Mouse (Mus musculus): ENCODE data around the gene Aatf. TPM values are rescaled to one million over a fixed set of nuclear protein-coding genes. Genes with fewer than 3 reads are reported as not detected.
A peak's percentile ranks its signal among the peaks of the same experiment; 100 is the strongest.

Aatf gene
- total and polyA plus RNA-seq, 2 experiments from 2014 or later: 25.5 to 40.4 TPM

DNA sequence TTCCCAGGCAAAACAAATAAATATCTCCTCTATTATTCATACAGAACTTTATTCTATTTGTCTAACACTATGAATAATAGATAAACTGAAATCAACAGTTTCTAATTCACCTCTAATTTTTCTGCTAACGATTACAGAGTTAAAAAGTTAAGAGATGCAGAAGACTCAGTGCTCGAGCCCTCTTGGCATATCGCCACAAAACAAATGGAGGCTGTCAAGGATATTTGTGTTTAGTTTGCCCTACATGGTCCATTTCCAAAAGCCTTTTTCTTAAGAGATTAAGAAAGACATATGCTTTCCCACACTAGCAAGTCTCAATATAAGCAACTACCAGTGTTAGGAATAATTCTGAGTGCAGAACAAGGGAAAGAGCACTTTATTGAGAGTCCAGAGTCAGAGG lies 32.9 kb downstream of the Aatf start:
- no peak for DNase-seq
- Histone ChIP-seq H3K4me3 (ENCODE audit: low read depth, low read length) (no peak overlapping the region), H3K27ac (ENCODE audit: low read depth, low read length) (no peak overlapping the region), H3K9me3 (ENCODE audit: low read length) (no peaks in the 10 kb centered on the region), H3K36me3 (ENCODE audit: insufficient read depth) (no peaks in the 10 kb centered on the region), H3K27me3 (ENCODE audit: insufficient read depth, low read length) (no peaks in the 10 kb centered on the region), H3K9ac (no peak overlapping the region), H3K4me2 (ENCODE audit: low read depth) (no peak overlapping the region), H3K4me1 (ENCODE audit: insufficient read depth) (peaks cover 7% of the 10 kb centered on the region; the same call in 1 of the 2 replicates)
- no peak for TF ChIP-seq CTCF (IDR thresholded peaks at IDR 0.05; ENCODE audit: low read depth)
- no peak for ATAC-seq
- WGBS: 26% methylated on average over 3 of the region's 3 CpGs

- Histone ChIP-seq H3K27me3 (ENCODE audit: insufficient read depth, low read length) (no peaks in the 10 kb centered on the region), H3K4me1 (ENCODE audit: insufficient read depth) (peaks cover 5% of the 10 kb centered on the region; the same call in 1 of the 2 replicates), H3K4me3 (ENCODE audit: low read depth, low read length) (no peak overlapping the region), H3K9ac (no peak overlapping the region), H3K36me3 (ENCODE audit: insufficient read depth) (peaks cover 4% of the 10 kb centered on the region), H3K9me3 (ENCODE audit: low read length) (no peaks in the 10 kb centered on the region), H3K4me2 (ENCODE audit: low read depth) (no peak overlapping the region), H3K27ac (ENCODE audit: low read depth, low read length) (no peak overlapping the region)
- 98% methylated on average over 2 of the region's 2 CpGs for WGBS
- no peak for ATAC-seq
- DNase-seq: no peak
- TF ChIP-seq CTCF (IDR thresholded peaks at IDR 0.05; ENCODE audit: low read depth): no peak
These were observed 36.7 kb downstream of the Aatf start for GRCm38 (mm10) chr11:84476641-84477040.

DNA sequence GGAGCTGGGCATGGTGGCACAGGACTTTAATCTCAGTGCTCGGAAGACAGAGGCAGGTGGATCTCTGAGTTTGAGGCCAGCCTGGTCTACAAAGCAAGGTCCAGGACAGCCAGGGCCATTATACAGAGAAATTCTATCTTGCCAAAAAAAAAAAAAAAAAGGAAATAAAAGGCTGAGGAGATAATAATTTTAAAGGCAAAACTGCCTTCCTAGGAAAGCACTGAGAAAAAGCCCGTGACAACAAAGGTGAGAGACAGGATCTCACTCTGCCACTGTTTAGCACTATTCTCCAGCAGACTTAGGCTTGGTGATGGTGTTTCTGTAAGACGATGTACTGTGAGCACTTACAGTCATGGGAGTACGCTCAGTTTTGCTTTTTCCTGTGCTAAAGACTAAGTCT lies 37.3 kb downstream of the Aatf start:
- Histone ChIP-seq H3K27ac (ENCODE audit: low read depth, low read length) (no peak overlapping the region), H3K4me2 (ENCODE audit: low read depth) (no peak overlapping the region), H3K9ac (no peak overlapping the region), H3K27me3 (ENCODE audit: insufficient read depth, low read length) (no peaks in the 10 kb centered on the region), H3K36me3 (ENCODE audit: insufficient read depth) (peaks cover 4% of the 10 kb centered on the region), H3K4me1 (ENCODE audit: insufficient read depth) (no peaks in the 10 kb centered on the region), H3K9me3 (ENCODE audit: low read length) (no peaks in the 10 kb centered on the region), H3K4me3 (ENCODE audit: low read depth, low read length) (no peak overlapping the region)
- ATAC-seq: no peak
- 95% methylated on average over 4 of the region's 4 CpGs for WGBS
- no peak for TF ChIP-seq CTCF (IDR thresholded peaks at IDR 0.05; ENCODE audit: low read depth)
- no peak for DNase-seq

GRCm38 (mm10) chr11:84473093-84473667 lies 40.1 kb downstream of the Aatf start:
- H3K9ac ChIP-seq: no peak overlapping the region
- H3K4me2 ChIP-seq (ENCODE audit: low read depth): no peak overlapping the region
- WGBS: 83% methylated on average over 4 of the region's 4 CpGs
- no peak overlapping the region for H3K4me3 ChIP-seq (ENCODE audit: low read depth, low read length)
- peaks cover 15% of the 10 kb centered on the region for H3K36me3 ChIP-seq (ENCODE audit: insufficient read depth)
- H3K9me3 ChIP-seq (ENCODE audit: low read length): no peaks in the 10 kb centered on the region
- no peaks in the 10 kb centered on the region for H3K27me3 ChIP-seq (ENCODE audit: insufficient read depth, low read length)
- no peak overlapping the region for H3K27ac ChIP-seq (ENCODE audit: low read depth, low read length)
- no peak for DNase-seq
- no peak for TF ChIP-seq CTCF (IDR thresholded peaks at IDR 0.05; ENCODE audit: low read depth)
- ATAC-seq: no peak
- H3K4me1 ChIP-seq (ENCODE audit: insufficient read depth): no peaks in the 10 kb centered on the region

DNA sequence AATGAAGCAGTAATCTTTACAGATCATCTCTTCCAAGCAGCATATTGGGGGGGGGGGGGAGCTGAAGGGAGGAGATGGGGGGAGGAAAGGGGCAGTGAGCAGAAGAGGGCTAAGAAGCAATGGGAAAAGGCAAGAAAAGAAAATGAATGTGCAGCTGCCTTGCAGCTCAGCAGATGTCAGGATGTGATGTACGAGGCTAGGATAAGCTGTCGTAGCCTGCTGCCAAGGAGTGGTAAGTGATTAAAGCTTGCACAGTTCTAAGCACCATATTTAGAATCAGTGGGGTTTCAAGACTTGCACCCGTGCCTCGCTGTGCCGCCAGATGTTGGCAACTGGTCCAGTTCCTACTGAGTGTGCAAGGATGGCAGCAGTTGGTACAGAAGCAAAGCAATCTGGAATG lies 48.8 kb downstream of the Aatf start:
- Histone ChIP-seq H3K4me3 (ENCODE audit: low read depth, low read length) (no peak overlapping the region), H3K27ac (ENCODE audit: low read depth, low read length) (no peak overlapping the region), H3K27me3 (ENCODE audit: insufficient read depth, low read length) (no peaks in the 10 kb centered on the region), H3K4me2 (ENCODE audit: low read depth) (no peak overlapping the region), H3K9me3 (ENCODE audit: low read length) (no peaks in the 10 kb centered on the region), H3K4me1 (ENCODE audit: insufficient read depth) (no peaks in the 10 kb centered on the region), H3K36me3 (ENCODE audit: insufficient read depth) (peaks cover 10% of the 10 kb centered on the region), H3K9ac (no peak overlapping the region)
- DNase-seq (peak; percentile 17), ATAC-seq (peak; percentile 59)
- TF ChIP-seq CTCF (IDR thresholded peaks at IDR 0.05; ENCODE audit: low read depth): no peak
- WGBS: 47% methylated on average over 5 of the region's 5 CpGs

GRCm38 (mm10) chr11:84453901-84454300 lies 59.4 kb downstream of the Aatf start:
- Histone ChIP-seq H3K27me3 (ENCODE audit: insufficient read depth, low read length) (no peaks in the 10 kb centered on the region), H3K9ac (no peak overlapping the region), H3K36me3 (ENCODE audit: insufficient read depth) (peaks cover 3% of the 10 kb centered on the region; the same call in 1 of the 2 replicates), H3K4me2 (ENCODE audit: low read depth) (no peak overlapping the region), H3K9me3 (ENCODE audit: low read length) (no peaks in the 10 kb centered on the region), H3K4me3 (ENCODE audit: low read depth, low read length) (no peak overlapping the region), H3K27ac (ENCODE audit: low read depth, low read length) (no peak overlapping the region), H3K4me1 (ENCODE audit: insufficient read depth) (no peaks in the 10 kb centered on the region)
- DNase-seq (no peak), ATAC-seq (no peak)
- 90% methylated on average over 7 of the region's 7 CpGs for WGBS
- TF ChIP-seq CTCF (IDR thresholded peaks at IDR 0.05; ENCODE audit: low read depth): no peak

GRCm38 (mm10) chr11:84442554-84443331 lies 70.6 kb downstream of the Aatf start:
- Histone ChIP-seq H3K9ac (no peak overlapping the region), H3K27me3 (ENCODE audit: insufficient read depth, low read length) (no peaks in the 10 kb centered on the region), H3K27ac (ENCODE audit: low read depth, low read length) (no peak overlapping the region), H3K4me3 (ENCODE audit: low read depth, low read length) (no peak overlapping the region), H3K36me3 (ENCODE audit: insufficient read depth) (peaks cover 13% of the 10 kb centered on the region; the same call in 1 of the 2 replicates), H3K9me3 (ENCODE audit: low read length) (no peaks in the 10 kb centered on the region), H3K4me1 (ENCODE audit: insufficient read depth) (no peaks in the 10 kb centered on the region), H3K4me2 (ENCODE audit: low read depth) (no peak overlapping the region)
- TF ChIP-seq CTCF (IDR thresholded peaks at IDR 0.05; ENCODE audit: low read depth): no peak
- ATAC-seq: no peak
- WGBS: 85% methylated on average over 4 of the region's 4 CpGs
- no peak for DNase-seq
